Mouse (Mus musculus) midbrain, embryonic 10.5 days (tissue): ENCODE measurements around the gene Trim41. TPM values are rescaled to one million over a fixed set of nuclear protein-coding genes. Genes with fewer than 3 reads are reported as not detected.

Source experiments
- DNase-seq: peaks from one replicate; pipeline ENCODE4 v3.0.0-alpha.2; 2017; ENCODE audit warnings: low spot score
- H3K27ac ChIP-seq: fragments of 300-500 bp; sonication (generic); replicated peaks from 2 replicates; pipeline ENCODE4 v1.5.1; 2016; ENCODE audit warnings: mild to moderate bottlenecking
- H3K27me3 ChIP-seq: fragments of 300-500 bp; sonication (generic); 2 replicates; pipeline ENCODE4 v1.6.1; 2016; ENCODE audit warnings: low read depth, mild to moderate bottlenecking; ENCODE audit not compliant: poor library complexity, severe bottlenecking
- H3K36me3 ChIP-seq: fragments of 300-500 bp; sonication (generic); 2 replicates; pipeline ENCODE4 v1.6.1; 2016; ENCODE audit warnings: mild to moderate bottlenecking, moderate library complexity
- H3K4me1 ChIP-seq: fragments of 300-500 bp; sonication (generic); 2 replicates; pipeline ENCODE4 v1.6.1; 2016
- H3K4me3 ChIP-seq: fragments of 300-500 bp; sonication (generic); 2 replicates; pipeline ENCODE4 v1.5.1; 2016; ENCODE audit warnings: mild to moderate bottlenecking, moderate library complexity
- H3K9me3 ChIP-seq: fragments of 300-500 bp; sonication (generic); replicated peaks from 2 replicates; pipeline ENCODE4 v1.6.1; 2016; ENCODE audit warnings: mild to moderate bottlenecking
- WGBS: fragments of 180-500 bp; shearing (Covaris S2); methylation state at CpG from one replicate; pipeline ENCODE4 v1.1.7; 2016; 5-methylcytosine and 5-hydroxymethylcytosine counted together
- polyA plus RNA-seq: library from polyadenylated mRNA; unstranded; fragments of >200 nt; fragmentation: Nextera tagmentation; extraction: Ambion mirVana; gene quantifications from 2 replicates; pipeline ENCODE4 v1.2.1, GENCODE M21; 2016

Trim41 gene
- polyA plus RNA-seq, 1 experiment from 2014 or later: 4.7 TPM

- H3K9me3 ChIP-seq: no peaks in the 10 kb centered on the region
- H3K4me1 ChIP-seq: peaks cover 30% of the 10 kb centered on the region
- H3K4me3 ChIP-seq: no peak overlapping the region
- DNase-seq: no peak
- peaks cover 17% of the 10 kb centered on the region for H3K27me3 ChIP-seq
- no peak overlapping the region for H3K27ac ChIP-seq
- H3K36me3 ChIP-seq: peaks cover 6% of the 10 kb centered on the region
Measured at GRCm38 (mm10) chr11:48820308-48820674, 3.1 kb upstream of the Trim41 start.

- Histone ChIP-seq H3K4me1 (peaks cover 36% of the 10 kb centered on the region), H3K36me3 (peaks cover 9% of the 10 kb centered on the region), H3K27me3 (peaks cover 12% of the 10 kb centered on the region), H3K9me3 (no peaks in the 10 kb centered on the region), H3K27ac (no peak overlapping the region), H3K4me3 (no peak overlapping the region)
- WGBS: 80% methylated on average over 7 of the region's 7 CpGs
- no peak for DNase-seq
Measured at GRCm38 (mm10) chr11:48819614-48820307, 2.6 kb upstream of the Trim41 start.

DNA sequence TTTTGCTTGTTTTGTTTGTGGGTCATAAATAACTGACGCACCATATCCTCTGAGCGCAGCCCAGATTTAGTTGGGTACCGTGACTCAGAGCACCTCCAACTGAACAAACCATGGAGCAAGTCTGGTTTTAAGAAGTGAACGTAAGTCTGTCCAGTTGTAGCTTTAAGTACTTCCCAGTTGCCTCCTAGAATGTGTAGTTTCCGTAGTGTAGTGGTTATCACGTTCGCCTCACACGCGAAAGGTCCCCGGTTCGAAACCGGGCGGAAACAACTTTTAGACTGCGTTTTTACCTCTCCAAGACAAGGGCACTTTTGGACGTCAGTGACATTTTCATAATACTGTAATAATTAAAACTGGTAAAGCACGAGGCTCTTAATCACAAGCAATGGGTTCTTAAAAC lies 1.2 kb upstream of the Trim41 start:
- H3K4me3 ChIP-seq: peak overlapping the region; percentile 93
- DNase-seq: peak; percentile 81
- no peaks in the 10 kb centered on the region for H3K9me3 ChIP-seq
- peaks cover 21% of the 10 kb centered on the region for H3K36me3 ChIP-seq
- H3K27me3 ChIP-seq: no peaks in the 10 kb centered on the region
- H3K4me1 ChIP-seq: peaks cover 26% of the 10 kb centered on the region
- WGBS: 2% methylated on average over 16 of the region's 16 CpGs
- no peak overlapping the region for H3K27ac ChIP-seq

- peak overlapping the region; percentile 93 for H3K4me3 ChIP-seq
- H3K27ac ChIP-seq: peak overlapping the region; percentile 97
- H3K27me3 ChIP-seq: no peaks in the 10 kb centered on the region
- H3K36me3 ChIP-seq: peaks cover 26% of the 10 kb centered on the region
- 8% methylated on average over 9 of the region's 9 CpGs for WGBS
- DNase-seq: no peak
- no peaks in the 10 kb centered on the region for H3K9me3 ChIP-seq
- H3K4me1 ChIP-seq: peaks cover 20% of the 10 kb centered on the region
Measured at GRCm38 (mm10) chr11:48817794-48818193, 641 bp upstream of the Trim41 start.

- Histone ChIP-seq H3K9me3 (no peaks in the 10 kb centered on the region), H3K36me3 (peaks cover 41% of the 10 kb centered on the region), H3K27ac (peak overlapping the region; percentile 97), H3K4me1 (peaks cover 18% of the 10 kb centered on the region), H3K27me3 (no peaks in the 10 kb centered on the region), H3K4me3 (peak overlapping the region; percentile 93)
- peak; percentile 76 for DNase-seq
- 5% methylated on average over 23 of the region's 23 CpGs for WGBS
Measured at GRCm38 (mm10) chr11:48816281-48816781, 822 bp downstream of the Trim41 start.

DNA sequence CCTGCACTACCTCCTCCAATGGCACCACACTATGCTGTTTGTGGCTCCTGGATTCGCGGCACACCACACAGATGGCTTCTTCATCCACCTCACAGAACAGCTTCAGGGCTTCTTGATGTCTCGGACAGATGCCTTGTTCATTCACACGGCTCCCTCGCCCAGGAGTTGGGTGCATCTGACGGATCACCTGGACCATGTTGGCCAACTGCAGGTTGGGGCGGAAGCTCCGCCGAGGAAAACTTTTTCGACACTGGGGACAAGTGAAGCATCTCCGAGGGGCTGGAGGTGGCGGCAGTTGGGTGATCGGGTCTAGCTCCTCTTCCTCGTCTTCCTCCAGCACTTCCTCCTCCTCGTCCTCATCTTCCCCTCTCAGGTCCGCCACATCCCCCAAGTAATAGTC lies 1.3 kb downstream of the Trim41 start:
- H3K27ac ChIP-seq: peak overlapping the region; percentile 97
- WGBS: 79% methylated on average over 16 of the region's 16 CpGs
- DNase-seq: no peak

GRCm38 (mm10) chr11:48813782-48814181 lies 3.4 kb downstream of the Trim41 start:
- peaks cover 66% of the 10 kb centered on the region for H3K36me3 ChIP-seq
- no peaks in the 10 kb centered on the region for H3K9me3 ChIP-seq
- H3K27me3 ChIP-seq: no peaks in the 10 kb centered on the region
- H3K4me1 ChIP-seq: peaks cover 18% of the 10 kb centered on the region
- no peak overlapping the region for H3K4me3 ChIP-seq
- no peak overlapping the region for H3K27ac ChIP-seq
- no peak for DNase-seq

More for the DNA sequence above, 1.3 kb downstream of the Trim41 start:
- Histone ChIP-seq H3K4me3 (peak overlapping the region; percentile 93), H3K9me3 (no peaks in the 10 kb centered on the region), H3K27me3 (no peaks in the 10 kb centered on the region), H3K4me1 (peaks cover 18% of the 10 kb centered on the region), H3K36me3 (peaks cover 46% of the 10 kb centered on the region)

DNA sequence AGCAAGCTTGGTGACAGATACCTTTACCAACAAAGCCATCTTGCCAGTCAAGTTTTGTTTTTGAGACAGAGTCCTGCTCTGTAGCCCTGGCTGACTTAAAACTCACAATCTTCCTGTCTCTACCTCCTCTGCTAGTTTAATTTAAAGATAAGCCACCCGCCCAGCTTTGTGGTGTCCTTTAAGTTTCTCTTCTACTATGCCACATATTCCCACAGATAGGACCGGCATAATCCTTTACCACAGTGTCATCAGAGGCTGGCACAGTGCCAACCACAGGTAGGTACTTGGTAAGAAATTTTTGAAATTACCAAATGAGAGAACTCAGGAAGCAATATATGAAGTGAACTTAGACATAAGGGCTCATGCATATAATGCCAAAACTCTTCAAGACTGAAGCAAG lies 7.0 kb downstream of the Trim41 start:
- no peaks in the 10 kb centered on the region for H3K9me3 ChIP-seq
- H3K36me3 ChIP-seq: peaks cover 95% of the 10 kb centered on the region
- H3K4me1 ChIP-seq: peaks cover 6% of the 10 kb centered on the region
- no peak overlapping the region for H3K27ac ChIP-seq
- WGBS: 95% methylated on average over 2 of the region's 2 CpGs
- DNase-seq: no peak
- no peak overlapping the region for H3K4me3 ChIP-seq
- no peaks in the 10 kb centered on the region for H3K27me3 ChIP-seq

GRCm38 (mm10) chr11:48809434-48809830 lies 7.7 kb downstream of the Trim41 start:
- WGBS: 78% methylated on average over 4 of the region's 4 CpGs
- no peaks in the 10 kb centered on the region for H3K27me3 ChIP-seq
- no peaks in the 10 kb centered on the region for H3K9me3 ChIP-seq
- no peak overlapping the region for H3K4me3 ChIP-seq
- H3K4me1 ChIP-seq: no peaks in the 10 kb centered on the region; the same call in 1 of the 2 replicates
- peaks cover 98% of the 10 kb centered on the region for H3K36me3 ChIP-seq
- DNase-seq: no peak
- H3K27ac ChIP-seq: no peak overlapping the region

DNA sequence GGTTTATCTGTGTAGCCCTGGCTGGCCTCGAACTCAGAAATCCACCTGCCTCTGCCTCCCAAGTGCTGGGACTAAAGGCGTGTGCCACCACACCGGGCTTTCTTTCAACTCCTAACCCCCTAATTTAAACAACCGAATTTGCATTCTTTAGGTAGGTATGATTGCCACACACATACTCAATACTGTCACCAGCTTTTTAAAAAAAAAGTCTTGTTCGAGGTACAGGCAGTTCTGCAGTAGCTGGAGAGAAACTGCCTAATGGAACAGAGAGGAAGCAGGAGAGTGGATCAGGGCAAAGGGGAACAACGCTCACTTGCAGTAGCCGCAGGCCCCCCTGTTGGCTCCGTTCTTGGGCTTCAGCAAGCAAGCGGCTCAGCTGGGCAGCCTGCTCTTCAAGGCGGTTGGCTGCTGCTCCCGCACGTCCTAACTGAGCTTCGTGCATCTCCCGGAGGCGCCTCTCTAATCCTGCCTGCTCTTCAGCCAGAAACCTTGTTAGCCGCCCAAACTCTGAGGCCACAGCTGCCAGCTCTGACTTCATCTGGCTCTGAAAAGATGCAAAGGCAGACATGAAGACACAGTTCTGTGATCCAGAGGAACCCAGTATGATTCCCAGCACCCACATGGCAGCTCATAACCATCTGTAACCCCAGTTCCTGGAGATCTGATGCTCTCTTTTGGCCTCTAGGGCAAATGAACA lies 8.3 kb downstream of the Trim41 start:
- WGBS: 71% methylated on average over 16 of the region's 16 CpGs
- H3K4me1 ChIP-seq: no peaks in the 10 kb centered on the region
- DNase-seq: no peak
- H3K27ac ChIP-seq: no peak overlapping the region
- no peaks in the 10 kb centered on the region for H3K9me3 ChIP-seq
- H3K27me3 ChIP-seq: no peaks in the 10 kb centered on the region
- peaks cover 99% of the 10 kb centered on the region for H3K36me3 ChIP-seq
- H3K4me3 ChIP-seq: peak overlapping the region; percentile 21; the same call in 1 of the 2 replicates

DNA sequence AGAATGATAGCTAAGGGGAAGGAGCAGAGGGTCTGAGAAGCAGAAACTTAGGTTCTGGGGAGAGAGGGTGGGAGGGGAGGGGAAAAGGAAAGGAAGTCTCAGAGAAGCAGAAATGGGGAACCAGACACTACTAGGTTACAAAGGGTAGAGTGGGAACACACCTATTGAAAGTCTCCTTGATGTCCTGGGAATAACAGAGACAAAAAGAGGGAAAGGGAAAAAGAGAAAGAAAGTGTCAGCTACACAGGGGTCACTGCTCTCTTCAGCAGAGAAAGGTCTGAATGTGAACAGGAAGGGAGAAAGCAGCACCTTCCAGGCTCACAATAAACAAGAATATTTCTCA lies 8.9 kb downstream of the Trim41 start:
- Histone ChIP-seq H3K36me3 (peaks cover 100% of the 10 kb centered on the region), H3K27ac (no peak overlapping the region), H3K4me1 (no peaks in the 10 kb centered on the region), H3K4me3 (no peak overlapping the region), H3K9me3 (no peaks in the 10 kb centered on the region), H3K27me3 (no peaks in the 10 kb centered on the region)
- no peak for DNase-seq

GRCm38 (mm10) chr11:48807563-48808303 lies 9.4 kb downstream of the Trim41 start:
- H3K36me3 ChIP-seq: peaks cover 100% of the 10 kb centered on the region
- no peak overlapping the region for H3K27ac ChIP-seq
- DNase-seq: no peak
- no peak overlapping the region for H3K4me3 ChIP-seq
- H3K9me3 ChIP-seq: no peaks in the 10 kb centered on the region
- no peaks in the 10 kb centered on the region; the same call in 1 of the 2 replicates for H3K4me1 ChIP-seq
- WGBS: 75% methylated on average over 14 of the region's 14 CpGs
- H3K27me3 ChIP-seq: no peaks in the 10 kb centered on the region
